Mouse (Mus musculus) telencephalon, adult 2 months (tissue): ENCODE results near the gene Upp1.
"Not testable (repeated sequence)": the region's sequence is repeated elsewhere in the genome, so short reads cannot be mapped to it uniquely, and the experiment has no call there.

Experiments used
- DNase-seq: peaks from one replicate; pipeline ENCODE4 v3.0.0-alpha.2; 2011; ENCODE audit warnings: low read depth, low spot score

Upp1 gene

DNA sequence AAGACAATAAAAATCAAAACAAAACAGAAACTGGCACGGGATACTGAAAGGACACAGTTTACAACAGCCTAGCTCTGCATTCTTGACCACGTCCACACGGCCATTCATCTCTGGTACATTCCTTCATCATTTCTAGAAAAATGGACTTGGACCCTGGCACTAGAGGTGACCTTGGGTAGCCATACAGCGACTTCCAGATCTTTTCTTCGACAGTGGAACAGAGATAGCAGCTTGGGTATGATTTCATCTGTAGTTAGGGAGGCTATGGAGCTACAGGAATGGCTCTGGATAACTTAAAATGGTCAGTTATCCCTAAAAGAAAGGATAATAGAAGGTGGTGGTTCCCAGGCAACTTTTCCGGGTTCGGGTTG, at the start of gene Upp1:
Upp1 (plus strand) TSS at position 54 of the 371 bp plus-strand sequence.
- no peak for DNase-seq

DNA sequence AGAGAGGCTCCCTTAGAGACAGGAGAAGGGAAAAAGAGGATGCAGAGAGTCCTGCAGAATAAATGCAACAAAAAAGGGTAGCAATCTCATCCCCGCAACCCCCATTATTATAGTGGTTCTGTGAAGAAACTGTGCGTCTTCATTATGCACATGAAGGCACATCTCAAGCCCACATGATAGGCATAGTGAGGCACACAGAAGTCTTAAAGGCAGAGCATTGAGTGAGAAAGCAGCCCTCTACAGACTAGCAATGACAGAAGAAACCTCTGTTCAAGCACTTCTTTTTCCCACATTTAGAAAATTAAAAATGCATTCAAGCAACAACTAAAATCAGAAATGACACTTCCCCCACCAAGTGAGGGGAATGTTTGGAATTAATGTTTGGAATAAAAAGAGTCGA, 41.5 kb upstream of the Upp1 start:
- no peak for DNase-seq

DNA sequence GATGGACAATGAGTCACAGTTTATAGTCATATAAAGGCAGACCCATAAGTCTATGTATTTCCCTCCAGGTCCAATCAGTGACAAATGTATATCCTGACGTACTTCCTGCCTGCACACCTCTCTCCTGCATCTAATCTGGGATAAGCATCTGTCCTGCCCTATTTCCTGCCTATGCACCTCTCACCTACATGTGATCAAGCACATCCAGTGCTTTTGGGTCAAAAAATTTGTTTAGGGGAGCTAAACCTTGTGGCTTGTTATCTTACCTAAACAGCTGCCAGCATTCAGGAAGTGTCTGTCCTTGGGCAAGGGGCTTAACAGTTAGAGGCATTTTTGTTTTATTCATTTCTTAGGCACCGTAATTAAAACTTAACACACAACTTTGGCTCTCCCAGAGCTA, 4.7 kb upstream of the Upp1 start:
- DNase-seq: no peak

DNA sequence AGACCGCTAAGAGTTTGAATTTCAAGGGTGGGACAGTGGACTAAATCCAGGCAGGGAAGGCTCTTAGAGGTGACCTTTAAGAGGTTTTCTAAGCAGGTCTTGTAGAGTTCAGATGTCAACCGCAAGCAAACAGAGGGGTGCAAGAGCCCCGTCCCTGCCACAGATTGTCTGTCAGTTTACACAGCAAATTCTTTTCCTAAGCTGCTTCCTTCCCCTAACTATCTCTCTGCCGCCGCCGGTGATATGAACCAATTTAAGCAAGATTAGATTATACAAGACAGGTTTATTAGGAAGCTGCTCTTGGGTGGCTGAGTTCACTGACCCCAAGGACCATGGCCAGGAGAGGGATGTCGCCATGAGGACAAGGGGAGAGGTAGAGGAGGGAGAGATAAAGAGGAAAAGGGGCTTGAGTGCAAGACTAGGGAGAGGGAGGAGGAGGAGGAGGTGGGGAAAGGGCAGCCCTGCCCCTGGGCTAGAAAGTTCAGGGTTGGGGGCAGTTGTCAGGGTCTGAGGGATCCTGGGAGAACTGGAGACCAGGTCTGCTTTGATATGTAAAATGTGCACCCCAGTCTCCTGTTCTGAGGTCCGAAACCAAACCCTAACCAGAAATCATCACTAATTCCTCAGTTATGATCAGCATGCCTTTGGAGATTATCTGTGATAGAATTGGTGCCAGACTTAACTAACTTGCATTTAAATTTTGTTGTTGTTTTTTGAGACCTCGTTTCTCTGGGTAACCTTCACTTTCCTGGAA, 2.4 kb upstream of the Upp1 start:
- DNase-seq: no peak

DNA sequence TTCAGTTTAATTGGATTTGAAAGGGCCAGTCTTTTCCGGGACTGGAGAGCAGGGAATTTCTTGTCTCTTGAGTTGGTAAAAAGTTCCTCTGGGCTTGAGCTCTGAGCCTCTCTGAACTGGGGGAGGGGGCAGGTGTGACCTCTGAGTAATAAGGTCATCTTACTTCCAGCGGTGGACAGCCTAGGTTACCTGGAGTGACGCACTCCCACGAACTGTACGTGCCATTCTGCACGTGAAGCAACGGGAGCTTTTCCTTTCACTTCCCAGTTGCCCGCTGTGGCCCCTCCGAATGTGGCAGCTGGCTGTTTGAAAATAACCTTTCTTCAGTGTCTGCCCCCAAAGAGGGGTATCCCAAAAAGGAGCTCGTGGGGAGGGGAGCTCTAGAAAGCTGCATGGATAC, 1.8 kb upstream of the Upp1 start:
- no peak for DNase-seq

DNA sequence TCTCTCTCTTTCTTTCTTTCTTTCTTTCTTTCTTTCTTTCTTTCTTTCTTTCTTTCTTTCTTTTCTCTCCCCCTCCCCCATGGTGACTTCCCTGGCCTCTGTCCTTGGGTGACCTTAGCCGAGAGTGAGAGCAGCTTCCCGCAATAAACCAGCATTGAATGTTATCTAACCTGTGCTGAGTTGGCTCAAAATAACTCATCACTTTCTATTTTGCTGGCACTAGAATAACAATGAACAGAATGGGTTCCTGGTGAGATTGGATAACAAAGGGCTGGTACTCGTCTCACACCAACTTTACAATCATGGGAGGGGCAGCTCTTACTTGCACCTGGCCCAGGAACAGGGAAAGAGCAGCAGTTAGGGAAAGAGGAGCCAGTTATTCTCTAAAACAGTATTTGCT, 987 bp upstream of the Upp1 start:
- DNase-seq: no peak

DNA sequence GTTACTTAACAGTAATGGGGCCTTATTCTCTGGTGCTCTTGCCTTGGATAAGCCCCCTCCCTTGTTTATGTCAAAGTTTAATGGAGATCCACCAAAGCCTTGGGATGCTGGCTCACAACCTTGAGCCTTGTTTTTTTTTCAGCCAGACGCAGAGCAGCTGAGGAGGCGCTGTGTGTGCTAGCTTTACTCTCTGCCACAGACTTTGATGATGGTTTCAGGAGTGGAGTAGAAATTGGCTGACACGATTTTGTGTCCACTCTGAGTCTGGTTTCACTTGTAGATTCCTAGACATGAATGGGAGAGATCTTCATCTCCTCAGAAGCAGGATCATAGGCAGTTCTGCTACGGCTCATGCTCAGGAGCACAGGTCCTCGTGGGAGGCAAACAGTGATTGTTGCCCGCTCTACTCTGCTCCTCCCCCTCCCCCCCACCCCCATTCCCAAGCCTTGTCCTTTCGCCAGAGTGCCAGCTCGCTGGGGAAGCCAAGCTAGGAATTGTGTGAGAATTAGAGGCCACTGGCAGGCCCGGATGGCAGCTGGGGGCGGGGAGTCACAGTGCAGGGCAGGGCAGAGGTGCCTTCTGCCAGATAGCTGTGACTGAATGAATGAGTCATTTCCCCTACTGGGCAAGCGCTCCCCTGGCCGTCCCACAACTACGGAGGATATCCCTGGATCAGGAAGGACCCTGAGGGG, 399 bp upstream of the Upp1 start:
- DNase-seq: no peak

DNA sequence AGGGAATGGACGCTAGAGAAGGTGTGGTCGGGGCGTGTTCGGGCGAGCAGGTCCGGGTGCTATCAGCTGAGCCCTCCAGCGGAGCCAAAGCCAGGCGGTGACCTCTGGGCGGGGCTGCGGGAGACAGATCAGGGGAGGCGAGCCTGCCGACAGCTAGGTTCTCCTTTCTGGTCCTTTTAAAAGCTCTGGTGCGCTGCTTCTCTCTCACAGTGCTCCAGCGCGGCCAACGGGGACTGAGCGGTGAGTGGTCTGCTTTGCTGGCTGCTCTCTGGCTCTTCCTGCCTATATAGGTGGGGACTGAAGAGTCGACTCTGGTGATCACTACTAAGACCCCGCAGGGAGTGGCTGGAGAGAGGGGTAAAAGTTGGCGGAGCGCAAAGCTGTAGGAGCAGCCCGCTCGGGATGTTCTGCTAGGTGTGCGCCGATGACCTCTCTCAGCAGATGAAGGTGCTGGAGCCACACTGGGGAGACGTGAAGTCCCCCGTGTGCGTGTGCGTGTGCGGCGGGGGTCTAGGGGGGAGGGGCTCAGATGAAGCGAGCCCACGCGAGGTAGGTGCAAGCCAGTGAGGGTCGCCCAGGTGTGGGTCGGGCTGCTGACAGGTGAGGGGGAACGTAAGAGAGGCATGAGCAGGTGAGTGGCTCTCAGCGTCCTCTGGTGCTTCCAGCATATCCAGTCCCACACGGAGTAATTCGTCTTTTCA, 668 bp downstream of the Upp1 start:
- DNase-seq: no peak

DNA sequence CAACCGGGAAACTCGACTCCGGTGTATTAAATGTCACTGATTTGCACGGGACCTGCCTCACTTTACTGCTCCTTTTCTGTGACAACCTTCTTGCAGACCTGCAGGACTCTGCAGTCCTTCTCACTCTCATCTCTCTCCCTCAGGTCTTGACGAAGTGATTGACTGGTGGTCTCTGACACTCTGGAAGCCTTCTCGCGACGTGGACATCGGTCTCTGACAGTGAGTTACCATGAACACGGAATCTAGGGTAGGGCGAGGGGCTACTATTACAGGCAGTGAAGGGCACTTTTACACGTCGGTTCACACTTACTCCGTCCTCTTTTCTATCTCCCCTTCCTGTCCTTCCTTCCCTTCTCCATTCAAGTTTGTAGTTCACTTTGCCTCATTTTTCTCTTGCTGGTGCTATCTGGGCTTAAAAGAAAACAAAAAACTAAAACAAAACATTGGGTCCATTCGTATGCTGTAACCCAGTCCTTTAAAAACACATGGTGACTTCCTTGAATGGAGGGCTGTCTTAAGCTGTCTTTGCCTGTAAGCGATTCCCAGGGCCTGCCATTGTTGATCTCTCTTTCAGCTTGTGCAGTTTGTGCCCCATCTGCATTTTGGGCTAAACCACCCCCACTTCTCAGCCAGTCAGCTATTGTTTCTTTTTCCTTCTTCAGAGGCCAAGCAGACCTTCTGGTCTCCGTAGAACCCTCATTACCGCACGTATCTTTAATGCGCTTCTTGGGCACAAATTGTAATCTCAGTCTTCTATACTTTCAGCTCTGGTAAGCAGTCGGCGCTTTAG, 1.5 kb downstream of the Upp1 start:
- DNase-seq: no peak

DNA sequence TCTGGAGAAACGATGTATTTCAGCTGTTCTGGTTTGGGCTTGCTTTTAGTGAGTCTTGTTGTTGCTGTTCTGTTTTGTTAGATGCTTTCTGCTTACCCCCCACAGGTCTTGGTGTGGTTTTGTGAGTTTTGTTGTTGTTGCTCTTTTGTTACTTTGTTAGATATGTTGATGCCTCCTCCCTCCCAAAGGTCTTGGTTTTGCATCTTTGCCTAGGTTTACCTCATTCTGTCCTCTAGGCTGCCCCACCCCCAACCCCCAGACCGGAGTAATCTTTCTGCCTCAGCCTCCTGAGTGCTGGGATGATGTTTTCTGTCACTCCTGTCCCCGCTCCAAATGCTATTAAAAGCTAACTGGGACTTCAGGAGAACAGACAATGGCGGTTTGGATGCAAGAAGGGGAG, 4.4 kb downstream of the Upp1 start:
- no peak for DNase-seq

DNA sequence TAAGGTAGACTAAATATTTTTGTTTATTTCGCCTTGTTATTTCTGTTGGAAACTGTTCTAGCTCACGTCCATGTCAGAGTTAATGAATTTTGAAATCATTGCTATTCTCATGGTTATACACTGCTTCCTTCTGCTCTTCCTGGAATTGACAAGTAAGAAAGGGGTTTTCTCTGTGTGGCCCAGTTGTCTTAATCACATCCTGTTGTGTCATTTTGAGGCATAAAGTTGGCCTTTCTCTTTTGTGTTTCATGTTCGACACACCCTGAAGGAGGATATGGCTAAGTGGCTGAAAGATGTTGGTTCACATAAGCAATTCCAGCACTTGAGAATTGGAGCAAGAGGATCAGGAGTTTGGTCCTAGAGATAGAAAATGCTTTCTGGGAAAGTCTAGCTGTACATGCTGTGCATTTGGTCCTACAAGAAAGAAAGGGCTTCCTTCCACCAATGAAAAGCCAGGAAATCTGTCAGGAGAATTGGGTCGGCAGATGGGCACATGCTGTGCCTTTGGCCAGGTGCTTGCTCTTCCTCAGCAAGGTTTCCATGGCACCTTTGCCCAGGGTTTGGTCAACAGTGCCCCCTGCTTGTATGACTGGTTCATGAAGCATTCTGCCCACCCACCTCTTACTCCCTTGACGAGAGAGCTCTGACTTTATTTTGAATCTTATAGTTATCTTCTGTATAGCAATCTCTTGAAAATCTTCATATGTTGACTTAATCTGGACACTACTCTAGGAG, 8.6 kb downstream of the Upp1 start:
- DNase-seq: no peak

DNA sequence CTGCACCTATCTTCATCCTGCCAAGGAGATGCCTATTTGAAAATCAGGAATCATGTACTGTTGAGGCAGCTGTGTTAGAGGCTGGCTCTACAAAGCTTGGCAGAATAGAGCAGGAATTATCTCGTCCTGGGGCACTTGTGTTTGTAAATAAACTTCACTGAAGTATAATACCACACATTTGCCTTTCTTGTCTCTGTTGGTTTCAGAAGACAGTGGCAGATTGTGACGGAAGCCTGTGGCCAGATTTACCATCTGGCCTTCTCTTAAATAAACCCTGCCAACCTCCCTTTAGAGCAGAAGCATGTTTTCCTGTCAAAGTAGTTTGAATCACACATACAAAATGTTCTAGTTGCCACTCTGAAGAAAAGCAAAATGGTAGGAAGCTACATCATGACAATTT, 10.2 kb downstream of the Upp1 start:
- peak; percentile 74 for DNase-seq

DNA sequence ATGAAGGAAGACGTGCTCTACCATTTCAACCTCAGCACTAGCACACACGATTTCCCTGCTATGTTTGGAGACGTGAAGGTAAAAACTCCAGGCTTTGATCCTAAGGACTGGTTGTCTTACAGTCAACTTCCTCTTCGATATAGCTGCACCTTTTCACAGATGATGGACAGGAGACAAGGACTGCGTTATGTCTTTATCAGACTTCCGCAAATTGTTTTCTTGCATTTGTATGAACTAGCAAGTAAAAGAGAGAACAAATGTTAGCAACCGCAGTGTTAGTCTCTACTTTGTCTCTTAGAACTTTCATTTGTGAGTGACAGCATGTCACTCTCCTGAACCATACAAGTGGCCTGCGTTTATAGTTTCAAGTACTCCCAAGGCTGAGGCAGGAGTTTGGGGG, 11.6 kb downstream of the Upp1 start:
- DNase-seq: no peak

DNA sequence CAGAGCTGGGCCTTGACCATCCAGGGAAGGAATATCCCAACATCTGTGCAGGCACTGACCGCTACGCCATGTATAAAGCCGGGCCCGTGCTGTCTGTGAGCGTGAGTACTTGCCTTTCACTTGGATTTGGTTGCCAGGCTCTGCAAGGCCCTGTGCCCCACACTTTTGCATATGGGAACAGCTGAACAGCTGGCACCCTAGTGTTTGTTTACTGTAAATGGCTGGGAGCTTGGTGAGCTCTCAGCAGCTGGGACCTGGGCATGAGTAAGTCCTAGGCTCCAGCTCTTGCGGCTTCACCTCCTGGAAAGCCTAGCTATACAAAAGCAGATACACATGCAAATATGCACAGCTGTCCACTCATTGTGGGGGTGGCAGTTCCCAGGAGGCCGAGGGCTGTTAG, 13.8 kb downstream of the Upp1 start:
- DNase-seq: no peak

DNA sequence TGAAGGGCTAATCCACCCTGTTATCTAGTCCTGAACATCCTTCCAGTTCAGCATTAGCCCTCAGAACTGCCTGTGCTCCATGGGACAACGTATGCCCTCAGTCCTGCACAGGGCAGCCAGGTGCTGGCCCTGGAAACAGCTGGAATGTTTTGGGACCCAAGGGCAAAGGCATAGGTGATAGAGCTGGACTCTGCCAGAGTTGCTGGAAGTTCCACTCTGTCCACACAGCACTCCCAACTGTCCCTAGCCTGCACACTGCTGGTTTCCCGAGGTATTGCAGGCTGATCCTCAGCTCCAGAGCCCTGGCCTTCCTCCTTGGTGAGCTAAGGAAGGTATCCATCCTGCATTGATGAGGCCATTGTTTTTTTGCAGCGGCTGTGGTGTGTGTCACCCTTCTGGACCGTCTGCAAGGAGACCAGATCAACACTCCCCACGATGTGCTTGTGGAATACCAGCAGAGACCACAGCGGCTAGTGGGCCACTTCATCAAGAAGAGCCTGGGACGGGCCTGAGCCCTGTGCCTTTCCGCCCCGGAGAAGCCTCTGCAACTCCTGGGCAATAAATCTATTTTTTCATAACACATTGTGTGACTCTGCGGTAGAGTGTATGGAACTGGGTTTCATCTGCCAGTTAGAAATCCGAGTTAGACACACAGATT, 17.8 kb downstream of the Upp1 start:
- DNase-seq: no peak

DNA sequence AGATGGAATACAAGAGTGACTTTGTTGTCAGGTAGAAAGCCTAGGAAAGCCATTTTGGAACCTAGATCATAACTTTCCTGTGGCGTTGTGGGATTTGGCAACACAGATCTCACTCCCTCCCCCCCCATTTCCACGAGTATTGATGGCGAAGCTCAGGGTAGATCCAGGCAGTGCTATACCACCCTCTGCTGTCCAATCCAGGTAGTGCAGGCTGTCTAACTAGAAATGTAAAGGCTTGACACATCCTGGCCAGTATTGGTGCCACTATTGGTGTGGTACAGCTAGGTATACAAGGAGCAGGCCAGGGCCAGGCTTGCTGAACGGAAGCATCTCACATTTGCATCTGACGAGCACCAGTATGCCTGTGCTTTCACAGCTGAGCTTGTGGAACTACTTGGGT, 18.6 kb downstream of the Upp1 start:
- DNase-seq: peak; percentile 28

DNA sequence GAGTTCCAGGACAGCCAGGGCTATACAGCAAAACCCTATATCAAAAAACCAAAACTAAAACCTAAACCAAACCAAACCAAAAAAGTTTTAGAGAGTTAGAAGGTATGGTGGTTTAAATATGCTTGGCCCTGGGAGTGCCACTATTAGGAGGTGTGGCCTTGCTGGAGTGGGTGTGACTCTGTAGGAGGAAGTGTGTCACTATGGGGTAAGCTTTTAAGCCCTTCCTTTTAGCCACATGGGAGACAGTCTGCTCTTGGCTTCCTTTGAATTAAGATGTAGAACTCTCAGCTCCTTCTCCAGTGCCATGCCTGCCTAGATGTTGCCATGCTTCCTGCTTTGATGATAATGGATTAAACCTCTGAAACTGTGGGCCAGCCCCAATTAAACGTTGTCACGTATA, 27.2 kb downstream of the Upp1 start:
- DNase-seq: no peak

DNA sequence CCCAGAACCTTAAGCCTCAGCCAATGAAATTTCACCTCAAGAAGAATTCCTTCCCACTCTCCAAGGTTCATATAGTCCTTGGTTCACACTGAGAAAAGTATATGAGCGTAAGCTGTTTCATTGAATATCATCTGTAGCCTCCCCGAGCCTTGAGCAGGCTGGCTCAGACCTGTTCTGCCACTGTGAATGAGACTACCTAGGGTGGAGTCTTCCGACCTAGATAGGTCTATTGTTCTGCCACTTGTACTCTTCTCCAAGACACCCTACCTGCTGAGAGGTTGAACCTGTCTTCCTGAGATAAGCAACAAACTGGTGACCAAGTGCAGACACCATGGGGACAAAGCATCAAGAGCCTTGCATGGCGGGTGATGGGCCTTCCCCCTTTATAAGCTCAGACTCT, 28.2 kb downstream of the Upp1 start:
- DNase-seq: no peak

DNA sequence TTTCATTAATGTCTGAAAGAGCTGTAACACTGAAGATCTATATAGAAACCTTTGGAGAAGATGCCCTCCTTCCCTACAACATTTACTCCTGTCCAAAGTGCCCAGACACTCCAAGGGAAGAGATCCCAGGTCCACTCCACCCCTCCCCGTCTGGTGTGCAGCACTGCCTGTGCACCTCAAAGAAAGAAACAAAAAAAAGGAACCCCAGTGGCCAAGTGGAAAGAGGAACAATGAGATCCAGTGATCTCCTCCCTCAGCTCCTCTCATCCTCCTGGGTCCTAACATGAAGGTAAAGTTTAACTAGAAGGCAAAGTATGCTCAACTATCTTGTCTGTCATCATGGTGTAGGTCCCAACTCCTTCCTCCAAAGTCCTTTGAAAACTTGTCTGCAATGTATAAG, 28.8 kb downstream of the Upp1 start:
- DNase-seq: no peak

DNA sequence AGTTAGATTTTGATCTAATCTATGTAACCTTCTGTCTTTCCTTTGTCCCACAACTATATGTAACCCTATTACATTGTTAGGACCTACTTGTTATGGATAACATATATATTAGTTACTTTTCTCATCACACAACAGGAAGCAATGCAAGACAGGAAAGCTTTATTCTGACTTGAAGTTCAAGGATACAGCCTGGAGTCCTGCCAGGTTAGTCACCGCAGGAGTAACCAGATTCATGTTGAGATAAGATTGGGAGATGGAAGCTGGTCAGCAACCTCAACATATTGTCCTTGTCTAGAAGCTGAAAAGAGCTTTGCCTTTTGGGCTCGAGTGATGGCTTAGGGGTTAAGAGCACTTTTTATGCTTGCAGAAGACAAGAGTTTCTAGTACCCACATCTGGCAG, 30.3 kb downstream of the Upp1 start:
- no peak for DNase-seq

DNA sequence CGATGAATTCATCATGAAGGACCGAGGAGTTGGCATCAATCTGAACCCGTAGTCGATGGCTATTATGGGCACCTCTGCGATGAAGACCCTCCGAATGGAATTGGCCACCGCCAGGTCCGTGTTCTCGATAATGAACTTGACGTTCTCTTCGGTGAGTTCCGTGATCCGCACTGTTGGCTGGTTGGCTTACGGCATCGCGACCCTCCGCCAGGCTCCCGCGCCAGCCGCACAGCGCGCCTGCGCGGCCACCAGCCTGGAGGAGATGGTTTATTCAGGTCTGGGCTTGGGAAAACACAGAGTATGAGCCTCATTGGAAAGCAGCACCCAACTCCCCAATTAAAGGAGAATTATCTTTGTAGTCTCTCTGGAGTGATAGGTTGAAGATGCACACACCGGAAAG, 32.5 kb downstream of the Upp1 start:
- DNase-seq: not testable (repeated sequence)
